Mouse (Mus musculus) ES-E14 (cell line): ENCODE data around the gene Rnf39. TPM values are rescaled to one million over a fixed set of nuclear protein-coding genes. Genes with fewer than 3 reads are reported as not detected.

Experiments
- DNase-seq: peaks from one replicate; pipeline ENCODE4 v3.0.0-alpha.2; 2013; ENCODE audit warnings: low read depth, low spot score
- H3K27ac ChIP-seq: 2 replicates; pipeline ENCODE4 v1.5.1; 2012; ENCODE audit warnings: low read depth, mild to moderate bottlenecking, low read length, moderate library complexity, mixed read lengths; ENCODE audit not compliant: poor library complexity, insufficient read depth, severe bottlenecking
- H3K36me3 ChIP-seq: 2 replicates; pipeline ENCODE4 v1.6.1; 2012; ENCODE audit warnings: mild to moderate bottlenecking, low read length, moderate library complexity, mixed read lengths; ENCODE audit not compliant: control insufficient read depth, poor library complexity, insufficient read depth, severe bottlenecking
- H3K4me1 ChIP-seq, 2 experiments: fragments of 150-350 bp in 1 of 2; sonication (generic) in 1 of 2; 2 replicates each; pipeline ENCODE4 v1.6.1; 2012; ENCODE audit warnings: low read length in 2 of 2, mild to moderate bottlenecking in 1 of 2, mixed read lengths in 1 of 2; ENCODE audit not compliant: control insufficient read depth in 2 of 2, insufficient read depth in 2 of 2, poor library complexity in 1 of 2
- H3K4me3 ChIP-seq, 2 experiments: fragments of 150-350 bp in 1 of 2; sonication (generic) in 1 of 2; 2 replicates each; pipeline ENCODE4 v1.5.1; 2012; ENCODE audit warnings: low read length in 2 of 2, low read depth in 1 of 2, mild to moderate bottlenecking in 1 of 2, mixed read lengths in 1 of 2; ENCODE audit not compliant: insufficient read depth in 1 of 2, poor library complexity in 1 of 2, severe bottlenecking in 1 of 2
- H3K9ac ChIP-seq: 2 replicates; pipeline ENCODE4 v1.6.1; 2012; ENCODE audit warnings: low read depth, mild to moderate bottlenecking, low read length, mixed read lengths; ENCODE audit not compliant: poor library complexity, insufficient read depth, severe bottlenecking
- H3K9me3 ChIP-seq: fragments of 150-350 bp; sonication (generic); 2 replicates; pipeline ENCODE4 v1.6.1; 2012; ENCODE audit warnings: low read depth, mild to moderate bottlenecking, low read length; ENCODE audit not compliant: control insufficient read depth, insufficient read depth
- CHD2 ChIP-seq: IDR thresholded peaks from 2 replicates; pipeline ENCODE4 v1.6.1; 2014; ENCODE audit warnings: mild to moderate bottlenecking, low read depth, low read length, inconsistent platforms
- HCFC1 ChIP-seq: IDR thresholded peaks from 2 replicates; pipeline ENCODE4 v1.6.1; 2012; ENCODE audit warnings: low read length, inconsistent platforms, borderline replicate concordance; ENCODE audit not compliant: insufficient read depth
- MAFK ChIP-seq: IDR thresholded peaks from 2 replicates; pipeline ENCODE4 v1.6.1; 2014; ENCODE audit warnings: mild to moderate bottlenecking, low read depth, low read length, inconsistent platforms; ENCODE audit not compliant: insufficient read depth
- ZC3H11A ChIP-seq: IDR thresholded peaks from 2 replicates; pipeline ENCODE4 v1.6.1; 2012; ENCODE audit warnings: low read depth, mild to moderate bottlenecking, inconsistent platforms, low read length, borderline replicate concordance
- ZNF384 ChIP-seq: IDR thresholded peaks from 2 replicates; pipeline ENCODE4 v1.6.1; 2012; ENCODE audit warnings: low read depth, low read length, inconsistent platforms
- in situ Hi-C, 2 experiments: fragments of 600-800 bp; cut with MboI; formaldehyde crosslinking; loops; one replicate each; pipeline ENCODE4 v1.15.1; 2025; ENCODE audit warnings: low sequenced_read_pairs in 2 of 2, inconsistent platforms in 1 of 2; ENCODE audit not compliant: unreplicated experiment in 2 of 2
- total RNA-seq: library from RNA; depleted of rRNA; stranded (reverse); fragments of 300-350 nt; gene quantifications from 2 replicates; pipeline ENCODE4 v1.2.3, GENCODE M21; 2012

Gene Rnf39
- total RNA-seq, 1 experiment, result 1.9 TPM

GRCm38 (mm10) chr17:36908235-36908634 is 34.5 kb upstream of the Rnf39 start:
- Histone ChIP-seq H3K9me3 (no peaks in the 10 kb centered on the region), H3K36me3 (no peaks in the 10 kb centered on the region), H3K27ac (no peak overlapping the region), H3K4me3 (no peak overlapping the region), H3K4me1 (peaks cover 3 to 5% of the 10 kb centered on the region in 2 experiments; a peak in 2 of 4 replicates), H3K9ac (no peak overlapping the region)
- in situ Hi-C loops, result no loop called here
- no peak for DNase-seq
- TF ChIP-seq CHD2 (no peak), MAFK (peak; percentile 92)

- Histone ChIP-seq H3K4me1 (peaks cover 0 to 5% of the 10 kb centered on the region in 2 experiments; a peak in 1 of 4 replicates), H3K4me3 (no peak overlapping the region), H3K9ac (no peak overlapping the region), H3K9me3 (no peaks in the 10 kb centered on the region), H3K36me3 (no peaks in the 10 kb centered on the region), H3K27ac (no peak overlapping the region)
- TF ChIP-seq MAFK (0 out of 2 replicates have a peak, but pooled peaks have one; percentile 30), CHD2 (no peak)
- no peak for DNase-seq
- in situ Hi-C loops, result no loop called here
Measured at GRCm38 (mm10) chr17:36909802-36910201, 32.9 kb upstream of the Rnf39 start.

- no peaks in the 10 kb centered on the region for H3K36me3 ChIP-seq
- no peak overlapping the region for H3K27ac ChIP-seq
- H3K9me3 ChIP-seq, result no peaks in the 10 kb centered on the region
- H3K9ac ChIP-seq, result no peak overlapping the region
- TF ChIP-seq HCFC1, result no peak
- TF ChIP-seq ZNF384, result no peak
- no peak for TF ChIP-seq MAFK
- TF ChIP-seq CHD2, result no peak
- no peak for TF ChIP-seq ZC3H11A
- H3K4me1 ChIP-seq, result peaks cover 0 to 6% of the 10 kb centered on the region in 2 experiments; a peak in 2 of 4 replicates
- in situ Hi-C loops, result no loop called here
- DNase-seq, result no peak
- H3K4me3 ChIP-seq, result no peak overlapping the region
Measured at GRCm38 (mm10) chr17:36912031-36912430, 30.7 kb upstream of the Rnf39 start.

- in situ Hi-C loops, result no loop called here
- Histone ChIP-seq H3K9me3 (no peaks in the 10 kb centered on the region), H3K4me3 (no peak overlapping the region), H3K36me3 (no peaks in the 10 kb centered on the region), H3K27ac (no peak overlapping the region), H3K4me1 (peaks cover 0 to 6% of the 10 kb centered on the region in 2 experiments; a peak in 2 of 4 replicates), H3K9ac (no peak overlapping the region)
- TF ChIP-seq ZNF384 (no peak), CHD2 (no peak), MAFK (no peak), HCFC1 (no peak), ZC3H11A (no peak)
- peak; percentile 74 for DNase-seq
Measured at GRCm38 (mm10) chr17:36914108-36914507, 28.6 kb upstream of the Rnf39 start.

GRCm38 (mm10) chr17:36915076-36915475 is 27.6 kb upstream of the Rnf39 start:
- H3K27ac ChIP-seq, result no peak overlapping the region
- no peaks in the 10 kb centered on the region for H3K9me3 ChIP-seq
- peak; percentile 62 for DNase-seq
- no peak overlapping the region for H3K9ac ChIP-seq
- TF ChIP-seq CHD2 (no peak), ZC3H11A (no peak), HCFC1 (no peak), MAFK (no peak), ZNF384 (no peak)
- H3K36me3 ChIP-seq, result no peaks in the 10 kb centered on the region
- H3K4me3 ChIP-seq, result no peak overlapping the region
- in situ Hi-C loops, result no loop called here
- peaks cover 0 to 2% of the 10 kb centered on the region in 2 experiments; a peak in 2 of 4 replicates for H3K4me1 ChIP-seq
